Mouse (Mus musculus) hindlimb bud, embryonic 11.5 days (tissue): ENCODE measurements around the gene Tas2r102.

ENCODE experiments used
- DNase-seq: peaks from one replicate; pipeline ENCODE4 v3.0.0-alpha.2; 2012; ENCODE audit warnings: low read depth, low spot score; ENCODE audit errors: extremely low spot score

Gene Tas2r102

DNA sequence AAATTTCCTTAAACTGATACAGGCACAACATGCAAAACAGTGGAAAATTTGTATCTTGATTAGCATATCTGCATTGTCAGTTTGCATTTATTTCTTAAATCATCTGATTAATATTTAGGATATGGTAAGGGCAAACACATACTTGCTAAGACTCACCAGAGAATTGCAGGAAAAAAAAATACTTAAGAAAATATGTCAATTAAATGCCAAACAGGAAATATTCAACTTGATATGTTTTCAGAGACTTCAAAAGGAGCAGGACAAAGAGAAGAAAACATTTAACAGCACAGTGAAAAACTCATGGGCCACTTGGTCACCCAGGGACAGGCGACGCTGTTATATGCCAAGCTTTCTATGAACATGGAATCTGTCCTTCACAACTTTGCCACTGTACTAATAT, at the start of gene Tas2r102:
Tas2r102 (plus strand) TSS at position 301 of the 400 bp plus-strand sequence.
- DNase-seq, result no peak

DNA sequence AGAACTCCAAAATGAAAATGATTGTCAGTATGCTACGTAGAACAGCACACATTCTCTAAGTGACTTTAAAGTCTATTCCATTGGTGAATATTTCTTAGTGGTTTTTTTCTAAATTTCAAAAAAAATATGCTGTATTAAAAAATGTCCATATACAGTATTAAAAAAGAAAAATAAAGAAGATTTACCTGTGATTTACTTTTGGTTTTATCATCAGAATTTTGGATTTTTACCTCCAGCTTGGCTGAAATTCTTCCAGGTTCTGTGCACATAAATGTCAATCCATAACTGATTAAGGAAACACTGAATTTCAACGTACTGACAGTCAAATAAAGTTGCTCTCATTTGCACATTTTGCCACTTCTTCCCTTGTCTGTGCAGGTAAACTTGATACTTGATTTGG, 24.0 kb upstream of the Tas2r102 start, which contains the start of gene Tas2r115:
Tas2r115 (minus strand) TSS at position 101 of the 400 bp plus-strand sequence.
- no peak for DNase-seq

DNA sequence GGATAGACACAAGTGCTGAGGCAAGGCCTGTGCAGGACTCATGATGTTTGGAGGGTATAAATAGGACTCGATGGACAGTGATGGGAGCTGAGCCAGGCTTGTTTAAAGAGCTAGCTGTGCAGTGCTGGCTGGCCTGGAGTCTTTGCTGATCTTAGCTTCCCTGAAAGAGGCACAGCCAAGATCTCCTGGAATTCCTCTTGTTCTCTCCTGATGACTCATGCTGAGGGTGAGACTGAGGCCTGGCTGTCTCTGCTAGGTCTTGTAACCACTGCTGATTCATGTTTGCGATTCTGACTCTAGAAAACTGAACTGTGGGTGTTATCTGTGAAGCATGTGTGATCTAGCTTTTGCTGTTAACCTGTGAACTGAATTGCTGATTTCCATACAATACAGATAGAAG, 11.7 kb upstream of the Tas2r102 start:
- DNase-seq, result no peak

DNA sequence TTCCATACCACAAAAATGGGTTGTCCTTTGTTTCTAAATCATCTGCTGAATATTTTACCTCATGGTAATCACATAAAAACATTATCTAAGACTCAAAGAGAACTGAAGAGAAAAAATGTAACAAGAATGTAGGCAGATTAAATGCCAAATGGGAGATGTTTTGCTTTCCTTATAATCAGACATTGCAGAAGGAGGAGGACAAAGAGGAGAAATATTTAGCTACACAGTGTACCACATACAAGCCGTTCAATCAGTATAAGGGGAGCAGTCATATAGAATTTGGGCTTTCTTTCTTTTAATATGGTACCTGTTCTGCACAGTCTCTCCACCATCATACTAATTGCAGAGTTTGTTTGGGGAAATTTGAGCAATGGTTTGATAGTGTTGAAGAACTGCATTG, 7.5 kb upstream of the Tas2r102 start, which contains the start of gene Tas2r124:
Tas2r124 (plus strand) TSS at position 301 of the 400 bp plus-strand sequence.
- no peak for DNase-seq

DNA sequence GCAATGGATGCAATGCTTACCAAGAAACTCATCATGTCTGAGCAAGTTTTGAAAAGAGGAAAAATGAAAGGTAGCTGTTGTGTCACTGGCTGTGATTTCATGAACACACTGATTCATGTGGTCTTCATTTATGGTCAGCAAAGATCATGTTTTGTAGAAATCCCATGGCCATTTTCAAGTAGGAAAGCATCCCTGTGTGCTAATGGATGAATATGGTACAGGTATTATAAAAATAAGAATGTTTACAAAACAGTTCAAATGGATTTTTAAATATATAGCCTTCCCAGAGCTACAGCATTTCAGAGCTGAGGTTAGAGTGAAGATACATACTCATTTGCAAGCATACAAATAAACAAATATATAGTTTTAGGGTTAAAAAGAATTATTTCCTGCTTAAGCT, 16.1 kb downstream of the Tas2r102 start, which contains the start of gene Tas2r136:
Tas2r136 (minus strand) TSS at position 101 of the 400 bp plus-strand sequence.
- no peak for DNase-seq

DNA sequence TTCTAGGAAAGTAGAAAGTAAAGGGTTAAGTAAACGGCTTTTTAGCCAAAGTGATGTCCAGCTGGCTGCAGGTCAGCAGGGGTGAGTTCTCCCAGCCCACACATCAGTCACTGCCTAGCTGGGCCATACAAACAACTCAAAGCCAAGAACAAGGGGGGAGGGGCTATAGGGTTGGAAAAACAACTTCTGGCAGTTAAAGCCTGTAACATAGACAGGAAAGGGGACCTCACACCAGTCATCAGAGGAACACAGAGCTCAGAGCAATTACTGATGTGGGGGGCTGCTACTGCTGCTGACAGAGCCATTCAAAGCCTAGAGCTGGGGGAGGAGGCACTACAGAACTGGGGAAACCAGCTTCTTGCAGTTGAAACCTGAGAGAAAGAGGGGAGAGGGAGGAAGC, 33.5 kb downstream of the Tas2r102 start:
- DNase-seq, result no peak

DNA sequence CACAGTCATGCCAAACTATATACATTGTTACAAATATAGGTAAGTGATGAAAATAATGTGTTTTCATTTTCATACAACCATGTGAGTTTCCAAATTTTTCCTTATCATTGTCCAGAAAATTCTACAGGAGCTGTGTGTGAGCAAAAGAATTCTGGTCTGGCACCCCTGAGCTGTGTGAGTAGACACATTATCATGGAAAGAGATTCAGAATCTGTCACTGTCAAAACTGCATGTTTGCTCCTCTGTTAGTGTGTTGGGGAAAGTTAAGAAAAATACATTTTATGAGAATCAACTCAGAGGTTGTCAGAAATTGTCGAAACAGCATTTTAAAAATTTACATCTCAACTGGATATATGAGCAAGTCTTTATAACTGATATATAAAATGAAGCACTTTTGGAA, 40.6 kb downstream of the Tas2r102 start, which contains the start of gene Tas2r117:
Tas2r117 (plus strand) TSS at position 301 of the 400 bp plus-strand sequence.
- DNase-seq, result no peak
